Mouse (Mus musculus): Measurements from ENCODE around the gene Dlg2. TPM values are rescaled to one million over a fixed set of nuclear protein-coding genes. Genes with fewer than 3 reads are reported as not detected.

The Dlg2 gene
- polyA plus RNA-seq, 1 experiment: 7.6 TPM

GRCm38 (mm10) chr7:91440326-91440725 lies 963.9 kb downstream of the Dlg2 start:
- H3K4me1 ChIP-seq (ENCODE audit: control insufficient read depth, insufficient read depth, insufficient read length, low read length): no peaks in the 10 kb centered on the region
- H3K27ac ChIP-seq (replicated peaks; ENCODE audit: low read depth, low read length): no peak overlapping the region
- no peak overlapping the region for H3K4me3 ChIP-seq (ENCODE audit: insufficient read depth, low read depth, low read length)

- Histone ChIP-seq H3K27ac (replicated peaks; ENCODE audit: low read depth, low read length) (no peak overlapping the region), H3K4me1 (ENCODE audit: control insufficient read depth, insufficient read depth, insufficient read length, low read length) (no peaks in the 10 kb centered on the region), H3K4me3 (ENCODE audit: insufficient read depth, low read depth, low read length) (no peak overlapping the region)
Observed at GRCm38 (mm10) chr7:91442447-91443376, 966.2 kb downstream of the Dlg2 start.

- H3K4me1 ChIP-seq (ENCODE audit: control insufficient read depth, insufficient read depth, insufficient read length, low read length): no peaks in the 10 kb centered on the region
- H3K4me3 ChIP-seq (ENCODE audit: insufficient read depth, low read depth, low read length): no peak overlapping the region
- H3K27ac ChIP-seq (replicated peaks; ENCODE audit: low read depth, low read length): no peak overlapping the region
Observed at GRCm38 (mm10) chr7:91443377-91443714, 966.9 kb downstream of the Dlg2 start.

- no peak overlapping the region for H3K4me3 ChIP-seq (ENCODE audit: insufficient read depth, low read depth, low read length)
- H3K4me1 ChIP-seq (ENCODE audit: control insufficient read depth, insufficient read depth, insufficient read length, low read length): no peaks in the 10 kb centered on the region
- H3K27ac ChIP-seq (replicated peaks; ENCODE audit: low read depth, low read length): no peak overlapping the region
Observed at GRCm38 (mm10) chr7:91443913-91444312, 967.4 kb downstream of the Dlg2 start.

- Histone ChIP-seq H3K27ac (replicated peaks; ENCODE audit: low read depth, low read length) (no peak overlapping the region), H3K4me1 (ENCODE audit: control insufficient read depth, insufficient read depth, insufficient read length, low read length) (no peaks in the 10 kb centered on the region), H3K4me3 (ENCODE audit: insufficient read depth, low read depth, low read length) (no peak overlapping the region)
Observed at GRCm38 (mm10) chr7:91444728-91445127, 968.3 kb downstream of the Dlg2 start.

- Histone ChIP-seq H3K27ac (replicated peaks; ENCODE audit: low read depth, low read length) (no peak overlapping the region), H3K4me1 (ENCODE audit: control insufficient read depth, insufficient read depth, insufficient read length, low read length) (no peaks in the 10 kb centered on the region), H3K4me3 (ENCODE audit: insufficient read depth, low read depth, low read length) (no peak overlapping the region)
Observed at GRCm38 (mm10) chr7:91456796-91457195, 980.3 kb downstream of the Dlg2 start.

- H3K4me1 ChIP-seq (ENCODE audit: control insufficient read depth, insufficient read depth, insufficient read length, low read length): no peaks in the 10 kb centered on the region
- no peak overlapping the region for H3K27ac ChIP-seq (replicated peaks; ENCODE audit: low read depth, low read length)
- H3K4me3 ChIP-seq (ENCODE audit: insufficient read depth, low read depth, low read length): no peak overlapping the region
Observed at GRCm38 (mm10) chr7:91457207-91457606, 980.7 kb downstream of the Dlg2 start.

- Histone ChIP-seq H3K27ac (replicated peaks; ENCODE audit: low read depth, low read length) (no peak overlapping the region), H3K4me3 (ENCODE audit: insufficient read depth, low read depth, low read length) (no peak overlapping the region), H3K4me1 (ENCODE audit: control insufficient read depth, insufficient read depth, insufficient read length, low read length) (no peaks in the 10 kb centered on the region)
Observed at GRCm38 (mm10) chr7:91461352-91461751, 984.9 kb downstream of the Dlg2 start.

GRCm38 (mm10) chr7:91463256-91463655 lies 986.8 kb downstream of the Dlg2 start:
- Histone ChIP-seq H3K4me3 (ENCODE audit: insufficient read depth, low read depth, low read length) (no peak overlapping the region), H3K27ac (replicated peaks; ENCODE audit: low read depth, low read length) (no peak overlapping the region)

GRCm38 (mm10) chr7:91467061-91467460 lies 990.6 kb downstream of the Dlg2 start:
- no peak overlapping the region for H3K4me3 ChIP-seq (ENCODE audit: insufficient read depth, low read depth, low read length)
- no peak overlapping the region for H3K27ac ChIP-seq (replicated peaks; ENCODE audit: low read depth, low read length)
- no peaks in the 10 kb centered on the region for H3K4me1 ChIP-seq (ENCODE audit: control insufficient read depth, insufficient read depth, insufficient read length, low read length)

More at GRCm38 (mm10) chr7:91463256-91463655, 986.8 kb downstream of the Dlg2 start:
- no peaks in the 10 kb centered on the region for H3K4me1 ChIP-seq (ENCODE audit: control insufficient read depth, insufficient read depth, insufficient read length, low read length)

GRCm38 (mm10) chr7:91479145-91479544 lies 1002.7 kb downstream of the Dlg2 start:
- no peak overlapping the region for H3K4me3 ChIP-seq (ENCODE audit: insufficient read depth, low read depth, low read length)
- H3K4me1 ChIP-seq (ENCODE audit: control insufficient read depth, insufficient read depth, insufficient read length, low read length): no peaks in the 10 kb centered on the region
- no peak overlapping the region for H3K27ac ChIP-seq (replicated peaks; ENCODE audit: low read depth, low read length)

GRCm38 (mm10) chr7:91481574-91482197 lies 1005.2 kb downstream of the Dlg2 start:
- Histone ChIP-seq H3K27ac (replicated peaks; ENCODE audit: low read depth, low read length) (no peak overlapping the region), H3K4me3 (ENCODE audit: insufficient read depth, low read depth, low read length) (no peak overlapping the region), H3K4me1 (ENCODE audit: control insufficient read depth, insufficient read depth, insufficient read length, low read length) (no peaks in the 10 kb centered on the region)

GRCm38 (mm10) chr7:91493234-91493633 lies 1016.8 kb downstream of the Dlg2 start:
- H3K27ac ChIP-seq (replicated peaks; ENCODE audit: low read depth, low read length): no peak overlapping the region
- H3K4me1 ChIP-seq (ENCODE audit: control insufficient read depth, insufficient read depth, insufficient read length, low read length): no peaks in the 10 kb centered on the region
- H3K4me3 ChIP-seq (ENCODE audit: insufficient read depth, low read depth, low read length): no peak overlapping the region

GRCm38 (mm10) chr7:91495526-91495925 lies 1019.1 kb downstream of the Dlg2 start:
- Histone ChIP-seq H3K4me3 (ENCODE audit: insufficient read depth, low read depth, low read length) (no peak overlapping the region), H3K4me1 (ENCODE audit: control insufficient read depth, insufficient read depth, insufficient read length, low read length) (no peaks in the 10 kb centered on the region), H3K27ac (replicated peaks; ENCODE audit: low read depth, low read length) (no peak overlapping the region)

GRCm38 (mm10) chr7:91511119-91511518 lies 1034.6 kb downstream of the Dlg2 start:
- Histone ChIP-seq H3K4me3 (ENCODE audit: insufficient read depth, low read depth, low read length) (no peak overlapping the region), H3K4me1 (ENCODE audit: control insufficient read depth, insufficient read depth, insufficient read length, low read length) (no peaks in the 10 kb centered on the region), H3K27ac (replicated peaks; ENCODE audit: low read depth, low read length) (no peak overlapping the region)

- no peak overlapping the region for H3K27ac ChIP-seq (replicated peaks; ENCODE audit: low read depth, low read length)
- H3K4me3 ChIP-seq (ENCODE audit: insufficient read depth, low read depth, low read length): no peak overlapping the region
- no peaks in the 10 kb centered on the region for H3K4me1 ChIP-seq (ENCODE audit: control insufficient read depth, insufficient read depth, insufficient read length, low read length)
Observed at GRCm38 (mm10) chr7:91514445-91514844, 1038.0 kb downstream of the Dlg2 start.
